Mouse (Mus musculus): Measurements from ENCODE around the gene Tgm4. TPM values are rescaled to one million over a fixed set of nuclear protein-coding genes. Genes with fewer than 3 reads are reported as not detected.

Tgm4 gene
- total RNA-seq, 2 experiments from 2014 or later: 0.29 TPM; not detected in 1

- no peak for DNase-seq (ENCODE audit: low spot score in 2 of 2)
Measured at GRCm38 (mm10) chr9:123104362-123104761, 69.8 kb downstream of the Tgm4 start.

GRCm38 (mm10) chr9:123107186-123107585 lies 72.7 kb downstream of the Tgm4 start:
- no peak for DNase-seq (ENCODE audit: low spot score in 2 of 2)

GRCm38 (mm10) chr9:123109188-123109587 lies 74.7 kb downstream of the Tgm4 start:
- DNase-seq (ENCODE audit: low spot score in 2 of 2): no peak

- no peak for DNase-seq (ENCODE audit: low spot score in 2 of 2)
Measured at GRCm38 (mm10) chr9:123111751-123112221, 77.3 kb downstream of the Tgm4 start.

- peak; percentile 82 to 88 for DNase-seq (ENCODE audit: low spot score in 2 of 2)
Measured at GRCm38 (mm10) chr9:123112805-123113521, 78.4 kb downstream of the Tgm4 start, which contains the start of the genes Zdhhc3 and Exosc7. TSS of gene Zdhhc3 (minus strand) at chr9:123113205. TSS of gene Exosc7 (plus strand) at chr9:123113215.

- DNase-seq (ENCODE audit: low spot score in 2 of 2): no peak
Measured at GRCm38 (mm10) chr9:123113931-123114330, 79.4 kb downstream of the Tgm4 start.

- DNase-seq (ENCODE audit: low spot score in 2 of 2): no peak
Measured at GRCm38 (mm10) chr9:123115566-123115965, 81.0 kb downstream of the Tgm4 start.

Other genes starting within 250 kb of the Tgm4 start
- 10 to 100 TPM; 12.7 to 19.9 TPM for gene Tcaim, start 229.2 kb upstream of the Tgm4 start, total RNA-seq (2021)
- not detected for gene Gm35549, start 190.7 kb upstream of the Tgm4 start, total RNA-seq (2021)
- gene Zfp445, start 168.7 kb upstream of the Tgm4 start, total RNA-seq (2021): 10 to 100 TPM; 65.9 to 76.5 TPM
- 1 to 10 TPM; 5.6 to 6.0 TPM for gene Zkscan7, start 149.0 kb upstream of the Tgm4 start, total RNA-seq (2021)
- 10 to 100 TPM; 10.6 to 11.7 TPM for gene Zfp105, start 111.7 kb upstream of the Tgm4 start, total RNA-seq (2021)
- 10 to 100 TPM; 18.1 to 20.7 TPM for gene 1110059G10Rik, start 83.7 kb upstream of the Tgm4 start, total RNA-seq (2021)
- 10 to 100 TPM; 14.5 to 19.4 TPM for gene Kif15, start 83.7 kb upstream of the Tgm4 start, total RNA-seq (2021)
- 10 to 100 TPM; 10.4 to 12.0 TPM for gene Tmem42, start 13.4 kb upstream of the Tgm4 start, total RNA-seq (2021)
- gene Zdhhc3, start 78.5 kb downstream of the Tgm4 start, total RNA-seq (2021): 10 to 100 TPM; 49.8 to 50.5 TPM
- gene Exosc7, start 78.5 kb downstream of the Tgm4 start, total RNA-seq (2021): 10 to 100 TPM; 29.9 to 33.8 TPM
- 100 to 1,000 TPM; 207 to 229 TPM for gene Clec3b, start 116.2 kb downstream of the Tgm4 start, total RNA-seq (2021)
- not detected for gene Cdcp1, start 181.3 kb downstream of the Tgm4 start, total RNA-seq (2021)
- gene Tmem158, start 226.0 kb downstream of the Tgm4 start, total RNA-seq (2021): 10 to 100 TPM; 13.1 to 14.3 TPM

All from gastrocnemius, postnatal 4 days (tissue).